Mouse (Mus musculus): Measurements from ENCODE around the gene Itga7. TPM values are rescaled to one million over a fixed set of nuclear protein-coding genes. Genes with fewer than 3 reads are reported as not detected.
A peak's percentile ranks its signal among the peaks of the same experiment; 100 is the strongest.
"Not testable (repeated sequence)": the region's sequence is repeated elsewhere in the genome, so short reads cannot be mapped to it uniquely, and the experiment has no call there.

Itga7 gene
- total RNA-seq, 4 experiments from 2014 or later, result 9.6 to 27.4 (median 11.8) TPM

DNA sequence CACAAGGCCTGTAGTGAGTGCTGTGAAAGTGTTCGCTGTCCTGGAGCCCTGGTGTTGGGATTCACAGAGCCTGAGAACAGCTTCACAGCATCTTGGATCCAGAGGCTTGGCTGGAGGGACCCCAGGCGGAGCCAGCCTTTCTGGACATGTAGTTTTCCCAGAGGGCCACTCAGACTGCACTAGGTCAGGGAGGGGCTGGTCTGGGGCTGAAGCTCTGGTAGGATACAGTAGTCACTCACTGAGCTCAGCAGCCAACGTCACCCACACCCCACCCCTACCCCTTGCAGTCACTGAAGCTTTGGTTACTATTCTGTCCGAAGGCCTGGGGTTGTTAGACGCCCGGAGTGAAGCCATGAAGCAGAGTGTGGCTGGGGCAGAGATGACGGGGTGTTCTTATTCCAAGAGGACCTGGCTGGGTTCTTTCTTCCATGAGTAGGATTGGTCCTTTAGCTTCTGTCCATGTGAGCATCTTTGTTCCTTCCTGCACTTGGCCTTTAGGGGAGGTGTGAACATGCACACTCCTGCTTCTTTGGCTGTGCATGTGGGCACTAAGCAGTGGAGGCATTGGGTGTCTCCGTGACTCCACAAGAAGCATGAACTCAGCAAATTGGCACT is 2.3 kb downstream of the Itga7 start:
- DNase-seq, result no peak

DNA sequence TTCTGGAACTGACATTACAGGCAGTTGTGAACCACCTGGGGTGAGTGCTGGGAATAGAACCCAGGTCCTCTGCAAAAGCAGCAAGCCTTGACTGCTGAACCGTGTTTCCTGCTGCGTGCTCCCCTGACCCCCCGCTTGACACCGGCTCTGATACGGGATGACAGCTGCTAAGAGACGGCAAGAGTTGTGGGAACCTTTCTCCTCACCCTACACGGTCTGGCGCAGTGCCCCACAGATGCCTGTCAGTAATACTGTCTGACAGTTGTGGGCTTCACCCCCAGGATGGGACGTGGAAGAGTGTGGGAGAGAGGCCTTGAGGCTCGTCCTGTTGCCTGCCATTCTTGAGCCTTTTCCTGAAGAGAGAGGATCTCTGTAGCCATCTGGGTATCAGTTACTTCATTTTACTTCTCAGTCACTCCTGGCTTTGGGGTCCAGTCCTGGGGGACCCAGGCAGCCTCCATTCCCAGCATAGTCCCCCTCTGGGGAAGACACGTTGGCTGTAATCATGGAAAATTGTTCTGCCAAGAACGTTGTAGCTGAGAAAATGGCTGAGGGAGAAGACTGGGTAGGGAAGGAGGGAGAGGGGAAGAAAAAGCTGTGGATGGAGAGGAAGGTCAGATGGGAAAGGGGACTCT is 4.3 kb downstream of the Itga7 start:
- DNase-seq, result no peak

- no peak for DNase-seq
Observed at GRCm38 (mm10) chr10:128938457-128938856, 4.8 kb downstream of the Itga7 start.

GRCm38 (mm10) chr10:128938974-128939373 is 5.4 kb downstream of the Itga7 start:
- no peak for DNase-seq

DNA sequence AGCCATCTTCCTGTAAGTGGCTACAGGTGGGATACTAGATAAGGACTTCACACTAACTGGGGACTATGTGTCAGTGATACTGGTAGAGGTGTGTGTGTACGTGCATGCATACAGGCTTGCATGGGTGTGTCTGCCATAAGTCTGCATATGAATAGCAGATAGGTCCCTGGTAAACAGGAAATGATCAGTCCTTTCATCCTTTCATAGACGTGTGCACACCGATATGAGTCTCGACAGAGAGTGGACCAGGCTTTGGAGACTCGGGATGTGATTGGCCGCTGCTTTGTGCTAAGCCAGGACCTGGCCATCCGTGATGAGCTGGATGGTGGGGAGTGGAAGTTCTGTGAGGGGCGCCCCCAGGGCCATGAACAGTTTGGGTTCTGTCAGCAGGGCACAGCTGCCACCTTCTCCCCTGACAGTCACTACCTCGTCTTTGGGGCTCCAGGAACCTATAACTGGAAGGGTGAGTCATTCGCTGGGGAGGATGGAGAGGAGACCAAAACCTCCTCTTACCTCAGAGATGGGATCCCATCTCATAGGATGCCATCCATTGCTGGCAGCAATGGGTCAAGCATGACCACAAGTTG is 7.0 kb downstream of the Itga7 start:
- no peak for DNase-seq

GRCm38 (mm10) chr10:128945675-128946074 is 12.1 kb downstream of the Itga7 start:
- DNase-seq, result no peak

GRCm38 (mm10) chr10:128947496-128947895 is 13.9 kb downstream of the Itga7 start:
- no peak for DNase-seq

GRCm38 (mm10) chr10:128950208-128950887 is 16.7 kb downstream of the Itga7 start:
- no peak for DNase-seq

DNA sequence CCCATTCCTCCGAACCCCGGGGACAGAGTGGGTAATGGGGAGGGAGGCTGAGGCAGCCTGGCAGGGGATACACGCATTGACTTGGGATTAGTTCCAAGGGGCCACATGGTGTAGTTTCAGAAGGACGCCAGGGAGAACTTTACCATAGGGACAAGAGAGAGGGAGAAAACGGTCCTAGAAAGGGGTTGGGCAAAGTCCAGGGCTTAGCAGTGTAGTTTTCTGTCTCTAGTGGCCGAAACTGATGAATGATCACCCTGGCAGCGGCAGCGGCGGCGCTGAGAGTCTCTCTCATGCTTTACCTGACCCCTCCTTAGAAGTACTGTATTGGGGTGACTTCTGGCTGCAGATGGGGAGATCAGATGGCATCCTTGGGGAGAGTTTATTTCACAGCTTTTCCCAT is 24.7 kb downstream of the Itga7 start:
- no peak for DNase-seq

DNA sequence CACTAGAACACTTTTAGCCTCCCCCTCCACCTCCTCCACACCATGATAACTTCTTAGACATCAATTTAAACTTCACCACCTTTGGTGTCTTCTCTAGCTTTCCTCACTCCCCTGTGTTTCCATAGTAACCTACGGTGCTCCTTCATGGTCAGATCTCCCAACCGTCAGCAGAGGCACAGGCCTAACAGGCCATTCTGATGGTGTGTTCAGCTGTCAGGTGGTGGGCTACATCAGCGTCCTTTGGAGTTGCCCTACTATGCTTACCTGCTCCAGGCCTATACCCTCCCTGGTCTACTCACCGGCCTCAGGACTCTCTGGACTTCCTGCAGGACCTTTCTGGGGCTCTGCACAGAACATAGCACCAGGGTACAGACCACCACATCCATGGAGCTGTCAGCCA is 26.5 kb downstream of the Itga7 start:
- DNase-seq, result no peak

DNA sequence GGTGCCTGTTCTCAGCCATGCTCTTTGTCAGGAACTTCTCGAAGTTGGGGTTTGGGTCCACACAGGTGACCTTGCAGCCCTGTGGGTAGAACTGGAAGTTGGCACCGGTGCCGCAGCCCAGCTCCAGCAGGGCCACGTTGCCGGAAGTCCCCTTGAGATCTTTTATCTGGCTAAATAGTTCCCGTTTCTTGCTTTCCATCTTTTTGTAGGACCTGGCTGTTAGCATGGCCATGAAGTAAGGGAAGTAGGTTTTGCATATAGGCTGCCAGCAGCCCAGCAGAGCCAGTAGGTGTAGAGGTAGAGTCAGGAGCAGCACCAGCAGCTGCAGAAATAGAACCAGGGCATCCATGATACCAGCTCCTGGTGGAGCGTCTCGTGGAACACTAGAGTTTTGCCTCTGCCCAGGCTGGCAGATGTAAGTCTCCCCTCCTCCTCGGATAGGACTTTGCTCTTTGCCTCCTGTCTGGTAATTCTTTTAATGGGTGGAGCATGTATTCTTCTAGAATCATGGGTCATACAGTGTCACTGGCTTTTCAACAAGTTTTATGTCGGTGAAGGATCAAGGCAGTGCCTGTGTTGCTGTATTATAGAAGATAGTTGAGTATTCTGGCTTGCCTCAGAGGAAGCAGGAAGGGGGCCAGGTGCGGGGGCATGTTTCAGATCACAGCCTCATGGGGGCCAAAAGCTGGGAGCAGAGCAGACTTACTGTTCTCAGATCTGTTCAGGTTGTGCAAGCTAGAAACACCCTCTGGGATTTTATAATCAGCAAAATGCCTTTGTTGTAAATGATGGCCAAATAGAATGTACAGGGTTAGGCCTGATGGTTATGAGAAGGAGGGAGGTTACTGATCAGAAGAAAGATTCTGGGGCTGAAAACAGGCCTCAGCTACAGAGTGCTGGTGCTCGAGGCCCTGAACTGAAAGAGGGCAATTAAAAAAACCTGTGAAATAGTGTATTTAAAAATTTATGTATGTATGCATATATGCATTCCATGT is 27.3 kb downstream of the Itga7 start, which contains the start of gene Mettl7b:
TSS of gene Mettl7b (minus strand) at position 399 of the 995 bp plus-strand sequence.
- DNase-seq, result no peak

DNA sequence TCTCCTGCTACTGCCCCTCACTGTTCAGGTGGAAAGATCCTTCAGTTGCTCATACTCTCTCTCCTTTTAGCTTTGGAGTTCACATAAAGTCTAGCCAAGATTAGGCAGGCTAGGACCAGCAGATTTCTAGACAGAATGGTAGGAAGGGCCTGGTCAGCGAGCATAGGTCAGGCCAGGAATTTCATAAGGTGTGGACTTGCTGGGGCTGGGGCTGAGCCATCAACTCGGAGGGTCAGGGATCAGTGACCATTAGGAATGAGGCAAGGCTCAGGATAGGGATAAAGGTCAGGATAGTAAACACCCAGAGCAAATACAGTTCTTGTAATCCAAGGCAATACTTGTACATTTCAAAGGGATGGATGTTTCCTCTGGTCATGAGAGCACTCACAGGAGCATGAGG is 31.3 kb downstream of the Itga7 start:
- no peak for DNase-seq

DNA sequence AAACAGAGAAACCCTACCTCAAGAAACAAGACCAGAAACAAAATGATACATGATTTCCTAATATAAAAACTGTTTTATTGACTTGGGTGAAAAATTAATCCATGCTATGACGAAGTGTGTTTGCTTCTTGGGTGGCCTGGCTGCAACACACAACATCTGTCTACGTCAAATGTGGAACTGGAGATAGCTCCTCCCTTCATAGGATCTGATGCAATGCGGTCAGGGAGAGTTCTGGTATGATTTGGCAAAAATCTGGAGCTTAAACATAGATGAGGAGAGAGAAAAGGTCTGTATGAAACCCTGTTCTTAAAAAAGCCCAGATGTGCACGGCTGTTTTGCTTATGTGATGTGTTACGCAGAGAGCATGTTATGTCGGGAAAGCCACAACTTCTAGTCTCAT is 32.3 kb downstream of the Itga7 start:
- no peak for DNase-seq

GRCm38 (mm10) chr10:128968341-128968749 is 34.7 kb downstream of the Itga7 start:
- DNase-seq, result no peak

- DNase-seq, result no peak
Observed at GRCm38 (mm10) chr10:128970740-128971250, 37.2 kb downstream of the Itga7 start.

DNA sequence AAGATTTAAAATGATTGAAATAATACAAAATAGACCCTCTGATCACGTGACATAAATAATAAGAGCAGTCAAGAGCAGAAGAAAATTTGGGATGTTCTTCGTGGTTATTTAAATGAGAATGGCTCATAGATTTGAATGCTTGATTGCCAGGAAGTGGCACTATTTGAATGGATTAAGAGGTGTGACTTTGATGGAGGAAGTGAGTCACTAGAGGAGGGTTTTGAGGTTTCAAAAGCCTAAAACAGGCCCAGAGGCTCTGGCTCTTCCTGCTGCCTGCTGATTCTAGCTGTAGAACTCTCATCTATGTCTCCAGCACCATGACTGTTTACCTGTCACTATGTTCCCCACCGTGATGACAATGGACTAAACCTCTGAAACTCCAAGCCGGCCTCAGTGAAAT is 39.2 kb downstream of the Itga7 start:
- DNase-seq, result no peak

DNA sequence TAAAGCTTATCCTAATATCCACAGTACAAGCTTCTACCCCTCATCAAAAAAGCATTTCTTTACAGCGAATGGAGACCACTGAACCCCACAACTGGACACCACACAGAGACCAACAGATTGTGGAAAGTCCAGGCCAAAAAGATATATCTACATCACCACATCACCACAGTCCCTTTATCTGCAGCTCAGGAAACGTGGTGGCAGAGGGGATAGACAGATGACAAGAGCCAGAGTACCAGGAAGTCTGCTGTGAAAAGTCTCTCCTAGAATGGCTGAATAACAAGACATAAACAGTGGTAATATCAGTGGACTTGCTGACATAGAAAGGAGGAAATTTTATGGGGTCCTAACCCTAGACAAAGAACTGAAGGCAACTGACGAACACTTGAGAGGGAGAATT is 42.8 kb downstream of the Itga7 start:
- DNase-seq, result no peak

DNA sequence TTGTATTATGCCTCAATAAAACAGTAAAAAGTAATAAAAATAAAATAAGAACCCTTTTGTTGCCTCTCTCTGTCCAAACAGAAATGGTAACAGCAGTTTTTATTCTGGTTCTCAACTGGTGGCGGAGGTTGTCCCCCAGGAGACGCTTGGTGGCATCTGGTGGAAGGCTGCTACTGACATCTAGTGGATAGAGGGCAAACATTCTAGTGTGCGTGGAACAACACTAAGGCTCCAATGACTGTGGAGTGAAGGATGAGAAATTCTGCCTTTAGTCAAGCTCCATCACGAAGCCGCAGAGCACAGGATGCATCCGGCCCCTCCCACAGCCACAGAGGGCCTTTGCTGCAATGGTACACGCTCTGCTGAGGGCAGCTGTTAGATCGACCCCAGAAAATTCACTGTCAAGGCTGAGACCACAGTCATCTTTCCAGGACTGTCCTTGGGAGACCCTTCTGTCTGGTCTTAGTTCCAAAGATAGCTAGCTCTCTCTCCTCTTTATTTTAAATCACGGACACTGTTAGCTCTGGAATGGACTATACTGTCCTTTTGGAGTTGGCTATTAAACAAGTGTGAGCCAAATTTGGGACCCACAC is 44.0 kb downstream of the Itga7 start:
- DNase-seq, result peak; percentile 19

- no peak for DNase-seq
Observed at GRCm38 (mm10) chr10:128980644-128981365, 47.2 kb downstream of the Itga7 start.

DNA sequence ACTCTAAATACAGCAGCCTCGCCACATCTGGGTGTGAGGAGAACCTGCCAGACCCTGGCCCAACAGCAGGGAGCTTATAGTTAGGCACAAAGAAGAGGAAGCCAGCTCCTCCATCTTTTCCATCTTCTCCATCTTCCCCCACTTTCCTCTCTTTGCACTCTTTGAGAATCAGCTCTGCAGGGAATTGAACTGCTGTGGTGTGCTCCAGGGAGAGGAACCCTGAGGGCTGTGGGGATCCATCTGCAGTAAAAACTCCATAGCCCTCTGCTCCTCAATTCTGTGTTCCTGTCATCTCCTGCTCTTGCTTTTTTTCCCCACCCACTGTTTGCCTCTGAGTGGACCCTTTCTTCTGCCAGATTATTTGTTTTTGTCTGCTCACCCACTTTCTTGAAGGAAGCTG is 55.5 kb downstream of the Itga7 start, which contains the start of gene Olfr9:
TSS of gene Olfr9 (plus strand) at position 301 of the 400 bp plus-strand sequence.
- not testable (repeated sequence) for DNase-seq

Data from adrenal gland, adult 8-10 months (tissue).